Mouse (Mus musculus) spleen, adult 2 months (tissue): ENCODE measurements around the gene Numbl.

ENCODE experiments used
- CTCF ChIP-seq: fragments of 200-500 bp; IDR thresholded peaks from 2 replicates; pipeline ENCODE4 v1.5.1; 2011; ENCODE audit warnings: mild to moderate bottlenecking, inconsistent platforms; ENCODE audit not compliant: insufficient read depth, insufficient read length, insufficient replicate concordance; ENCODE audit errors: extremely low read depth
- POLR2A ChIP-seq: fragments of 200-500 bp; IDR thresholded peaks from 2 replicates; pipeline ENCODE4 v1.6.1; 2011; ENCODE audit warnings: low read depth, low read length, inconsistent platforms

- TF ChIP-seq POLR2A (no peak), CTCF (no peak)
Observed at GRCm38 (mm10) chr7:27314393-27314792, 56.2 kb downstream of the Numbl start.
